Mouse (Mus musculus) heart, postnatal 0 days (tissue): ENCODE results near the gene Sash1. TPM values are rescaled to one million over a fixed set of nuclear protein-coding genes. Genes with fewer than 3 reads are reported as not detected.
A peak's percentile ranks its signal among the peaks of the same experiment; 100 is the strongest.

Source experiments
- ATAC-seq: fragments of 200-750 bp; cut with Nextera tagmentation; 2 replicates; pipeline ENCODE4 v1.8.0; 2017; ENCODE audit warnings: low read depth, moderate number of reproducible peaks, moderate library complexity; ENCODE audit not compliant: insufficient read depth
- DNase-seq: peaks from one replicate; pipeline ENCODE4 v3.0.0-alpha.2; 2016; ENCODE audit warnings: low spot score
- H3K27ac ChIP-seq: fragments of 300-500 bp; sonication (generic); 2 replicates; pipeline ENCODE4 v1.5.1; 2014; ENCODE audit warnings: low read depth, mild to moderate bottlenecking
- H3K27me3 ChIP-seq: fragments of 300-500 bp; sonication (generic); 2 replicates; pipeline ENCODE4 v1.6.1; 2014; ENCODE audit warnings: low read length, mixed read lengths; ENCODE audit not compliant: control insufficient read depth, insufficient read depth
- H3K36me3 ChIP-seq: fragments of 300-500 bp; sonication (generic); replicated peaks from 2 replicates; pipeline ENCODE4 v1.6.1; 2014; ENCODE audit warnings: low read length, mixed read lengths; ENCODE audit not compliant: control insufficient read depth, insufficient read depth
- H3K4me1 ChIP-seq: fragments of 300-500 bp; sonication (generic); 2 replicates; pipeline ENCODE4 v1.6.1; 2014; ENCODE audit warnings: antibody characterized with exemption; ENCODE audit not compliant: control insufficient read depth, insufficient read depth
- H3K4me2 ChIP-seq: fragments of 300-500 bp; sonication (generic); 2 replicates; pipeline ENCODE4 v1.6.1; 2014; ENCODE audit warnings: low read depth, mild to moderate bottlenecking, low read length, moderate library complexity
- H3K4me3 ChIP-seq: fragments of 300-500 bp; sonication (generic); 2 replicates; pipeline ENCODE4 v1.5.1; 2014; ENCODE audit warnings: low read depth, low read length
- H3K9ac ChIP-seq: fragments of 300-500 bp; sonication (generic); replicated peaks from 2 replicates; pipeline ENCODE4 v1.6.1; 2014; ENCODE audit warnings: low read depth, low read length, mixed read lengths
- H3K9me3 ChIP-seq: fragments of 300-500 bp; sonication (generic); replicated peaks from 2 replicates; pipeline ENCODE4 v1.6.1; 2016; ENCODE audit warnings: low read length; ENCODE audit not compliant: control insufficient read depth
- CTCF ChIP-seq: IDR thresholded peaks from 2 replicates; pipeline ENCODE4 v1.5.1; 2016; ENCODE audit warnings: antibody characterized with exemption, control low read depth, low read depth
- EP300 ChIP-seq: IDR thresholded peaks from 2 replicates; pipeline ENCODE4 v1.6.1; 2016; ENCODE audit warnings: antibody characterized with exemption, low read depth
- WGBS: fragments of 180-500 bp; shearing (Covaris S2); extraction: QIAGEN DNeasy Blood & Tissue Kit; methylation state at CpG from one replicate; pipeline ENCODE4 v1.1.7; 2014; 5-methylcytosine and 5-hydroxymethylcytosine counted together
- polyA plus RNA-seq: library from polyadenylated mRNA; unstranded; fragments of >200 nt; fragmentation: Nextera tagmentation; extraction: Ambion mirVana; gene quantifications from 2 replicates; pipeline ENCODE4 v1.2.1, GENCODE M21; 2015
- total RNA-seq: library from RNA; depleted of rRNA; stranded (reverse); fragments of >200 nt; gene quantifications from 2 replicates; pipeline ENCODE4 v1.2.3, GENCODE M21; 2014; ENCODE audit warnings: low replicate concordance

Sash1 gene
- total and polyA plus RNA-seq, 2 experiments from 2014 or later, result 3.9 to 18.3 TPM

GRCm38 (mm10) chr10:8692531-8692930 is 193.3 kb downstream of the Sash1 start:
- Histone ChIP-seq H3K36me3 (no peaks in the 10 kb centered on the region), H3K9ac (no peak overlapping the region), H3K27ac (no peak overlapping the region), H3K27me3 (no peaks in the 10 kb centered on the region), H3K9me3 (no peaks in the 10 kb centered on the region), H3K4me3 (no peak overlapping the region), H3K4me1 (no peaks in the 10 kb centered on the region), H3K4me2 (no peak overlapping the region)
- no peak for DNase-seq
- WGBS, result 78% methylated on average over 2 of the region's 2 CpGs
- TF ChIP-seq EP300, result no peak
- TF ChIP-seq CTCF, result no peak
- ATAC-seq, result no peak

DNA sequence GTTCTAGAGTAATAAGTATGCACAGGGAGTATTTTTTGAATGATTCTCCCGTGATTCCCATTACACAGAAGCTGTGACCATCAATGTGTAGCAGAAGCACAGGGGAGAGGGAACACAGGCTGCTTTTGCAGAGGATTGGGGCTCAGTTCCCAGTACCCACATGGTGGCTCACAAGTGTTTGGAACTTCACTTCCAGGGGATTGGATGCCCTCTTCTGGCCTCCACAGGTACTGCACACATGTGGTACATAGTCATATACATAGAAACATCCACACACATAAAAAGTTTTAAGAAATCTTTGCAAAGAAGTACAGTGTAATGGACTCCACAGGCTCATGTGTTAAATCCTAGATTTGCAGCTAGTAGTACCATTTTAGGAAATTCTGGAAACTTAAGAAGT is 199.7 kb downstream of the Sash1 start:
- H3K4me3 ChIP-seq, result no peak overlapping the region
- no peaks in the 10 kb centered on the region for H3K4me1 ChIP-seq
- H3K9ac ChIP-seq, result no peak overlapping the region
- no peak overlapping the region for H3K4me2 ChIP-seq
- H3K36me3 ChIP-seq, result no peaks in the 10 kb centered on the region
- ATAC-seq (no peak), DNase-seq (no peak)
- no peak overlapping the region for H3K27ac ChIP-seq
- H3K27me3 ChIP-seq, result no peaks in the 10 kb centered on the region
- WGBS, result 84% methylated on average over 1 of the region's 1 CpGs
- TF ChIP-seq CTCF, result no peak
- no peak for TF ChIP-seq EP300
- peaks cover 5% of the 10 kb centered on the region; the same call in 1 of the 2 replicates for H3K9me3 ChIP-seq

- no peak overlapping the region for H3K9ac ChIP-seq
- 80% methylated on average over 7 of the region's 7 CpGs for WGBS
- no peaks in the 10 kb centered on the region for H3K27me3 ChIP-seq
- DNase-seq, result no peak
- no peaks in the 10 kb centered on the region for H3K4me1 ChIP-seq
- no peaks in the 10 kb centered on the region for H3K36me3 ChIP-seq
- TF ChIP-seq EP300 (no peak), CTCF (no peak)
- no peak overlapping the region for H3K27ac ChIP-seq
- H3K9me3 ChIP-seq, result peaks cover 5% of the 10 kb centered on the region; the same call in 1 of the 2 replicates
- no peak overlapping the region for H3K4me3 ChIP-seq
- ATAC-seq, result no peak
- no peak overlapping the region for H3K4me2 ChIP-seq
Measured at GRCm38 (mm10) chr10:8685269-8685668, 200.6 kb downstream of the Sash1 start.

DNA sequence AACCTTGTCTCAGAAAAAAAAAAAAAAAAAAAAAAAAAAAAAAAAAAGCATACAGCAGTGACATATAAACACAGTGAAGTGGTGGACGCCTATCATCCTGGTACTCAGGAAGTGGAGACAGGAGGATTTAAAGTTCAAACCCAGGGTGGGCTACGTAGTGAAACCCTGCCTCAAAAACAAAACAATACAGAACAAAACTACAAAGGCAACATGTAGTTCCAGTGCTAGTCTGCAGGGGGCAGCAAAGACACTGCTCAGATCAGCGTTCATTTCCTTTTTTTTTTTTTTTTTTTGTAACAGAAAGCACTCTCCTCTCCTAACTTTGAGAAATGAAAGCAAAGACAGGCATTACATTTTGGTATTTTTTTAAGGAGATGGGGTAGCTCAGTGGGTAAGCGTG is 203.0 kb downstream of the Sash1 start:
- TF ChIP-seq CTCF (peak; percentile 85), EP300 (no peak)
- no peak overlapping the region for H3K27ac ChIP-seq
- no peaks in the 10 kb centered on the region for H3K27me3 ChIP-seq
- peak; percentile 33 for DNase-seq
- no peak overlapping the region for H3K9ac ChIP-seq
- no peak overlapping the region for H3K4me3 ChIP-seq
- ATAC-seq, result no peak
- WGBS, result 16% methylated on average over 4 of the region's 4 CpGs
- peaks cover 5% of the 10 kb centered on the region; the same call in 1 of the 2 replicates for H3K9me3 ChIP-seq
- no peak overlapping the region for H3K4me2 ChIP-seq
- no peaks in the 10 kb centered on the region for H3K4me1 ChIP-seq
- no peaks in the 10 kb centered on the region for H3K36me3 ChIP-seq

DNA sequence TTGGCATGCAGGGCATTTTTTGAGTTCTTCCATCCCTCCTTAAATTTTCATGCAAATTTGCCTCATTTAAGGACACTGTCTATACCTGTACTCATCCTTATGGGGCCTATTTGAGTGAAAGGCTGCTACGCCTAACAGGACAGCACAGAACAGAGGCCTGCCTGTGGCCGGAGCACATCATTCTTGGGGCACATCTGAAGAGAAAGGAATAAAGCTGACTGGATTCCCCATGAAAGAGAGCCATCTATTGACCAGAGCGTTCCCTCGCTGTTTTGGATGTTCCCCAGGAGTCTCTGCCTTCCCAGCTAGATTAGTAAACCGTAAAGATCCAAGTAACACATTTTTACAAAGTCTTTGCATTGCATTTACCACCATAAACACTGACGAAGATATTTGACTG is 203.5 kb downstream of the Sash1 start:
- ATAC-seq (no peak), DNase-seq (no peak)
- 61% methylated on average over 6 of the region's 6 CpGs for WGBS
- no peak overlapping the region for H3K9ac ChIP-seq
- no peak overlapping the region for H3K27ac ChIP-seq
- TF ChIP-seq CTCF (peak; percentile 30), EP300 (no peak)
- no peak overlapping the region for H3K4me2 ChIP-seq
- H3K36me3 ChIP-seq, result no peaks in the 10 kb centered on the region
- no peaks in the 10 kb centered on the region for H3K4me1 ChIP-seq
- peaks cover 5% of the 10 kb centered on the region; the same call in 1 of the 2 replicates for H3K9me3 ChIP-seq
- no peaks in the 10 kb centered on the region for H3K27me3 ChIP-seq
- no peak overlapping the region for H3K4me3 ChIP-seq

GRCm38 (mm10) chr10:8676722-8677121 is 209.1 kb downstream of the Sash1 start:
- Histone ChIP-seq H3K4me3 (no peak overlapping the region), H3K9me3 (no peaks in the 10 kb centered on the region), H3K4me2 (no peak overlapping the region), H3K9ac (no peak overlapping the region), H3K36me3 (no peaks in the 10 kb centered on the region), H3K4me1 (no peaks in the 10 kb centered on the region), H3K27ac (no peak overlapping the region), H3K27me3 (no peaks in the 10 kb centered on the region)
- 29% methylated on average over 5 of the region's 5 CpGs for WGBS
- no peak for TF ChIP-seq EP300
- no peak for TF ChIP-seq CTCF
- ATAC-seq, result no peak
- DNase-seq, result no peak
